Mouse (Mus musculus) adrenal gland, adult 18-20 months (tissue): Measurements from ENCODE around the gene Slc2a12. TPM values are rescaled to one million over a fixed set of nuclear protein-coding genes. Genes with fewer than 3 reads are reported as not detected.

Source experiments
- DNase-seq, 2 experiments: peaks; one replicate each; pipeline ENCODE4 v3.0.0; 2021 to 2022; ENCODE audit warnings: low spot score in 2 of 2
- long read RNA-seq, 2 experiments: library from polyadenylated mRNA; stranded (forward); transcript quantifications; one replicate each; pipeline ENCODE4 v2.0.0; 2021
- total RNA-seq, 2 experiments: library from RNA; stranded (reverse); gene quantifications; 1 replicate in 1 of 2; 2 replicates in 1 of 2; pipeline ENCODE4 v1.2.3; 2021

Slc2a12 gene
- total RNA-seq, result 1 to 10 TPM; 1.3 to 1.7 TPM
- long read RNA-seq, experiment 1, result 0 reads
- long read RNA-seq, experiment 2, full-length matches to known transcripts, result 1 of 1 reads
- long read RNA-seq, experiment 2, partial matches to known transcripts, result 0 of 1 reads
- long read RNA-seq, experiment 2, other reads (novel, unspliced or antisense), result 0 of 1 reads

DNA sequence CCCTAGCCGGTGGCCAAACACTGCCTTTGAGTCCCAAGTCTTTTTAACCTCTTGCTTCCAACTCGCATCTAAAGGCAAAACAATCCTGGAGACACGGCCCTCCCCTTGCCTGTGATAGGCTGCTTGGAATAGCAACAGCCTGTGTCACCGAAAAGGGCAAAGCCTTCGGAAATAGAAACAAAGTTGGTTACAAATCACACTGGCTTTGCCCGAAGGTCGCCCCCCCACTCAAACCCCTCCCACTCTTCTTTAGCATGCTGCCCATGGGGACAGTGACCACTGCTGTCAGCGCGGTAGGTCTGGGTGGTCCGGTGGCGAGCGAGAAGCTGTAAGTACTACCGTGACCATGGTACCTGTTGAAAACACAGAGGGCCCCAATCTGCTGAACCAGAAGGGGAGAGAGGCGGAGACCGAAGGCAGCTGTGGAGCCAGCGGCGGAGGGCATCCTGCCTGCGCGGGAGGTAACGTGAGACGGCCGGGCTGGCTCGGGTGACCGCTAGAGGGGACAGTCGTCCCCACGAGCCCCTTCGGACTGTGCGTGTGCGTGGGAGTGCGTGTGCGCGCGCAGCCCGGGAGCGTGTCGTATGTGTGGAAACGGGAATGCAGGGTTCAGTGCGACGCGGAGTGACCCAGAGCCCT, at the start of gene Slc2a12:
Slc2a12 (plus strand) TSS at position 159 of the 639 bp plus-strand sequence.
- peak; percentile 42 to 54 for DNase-seq

DNA sequence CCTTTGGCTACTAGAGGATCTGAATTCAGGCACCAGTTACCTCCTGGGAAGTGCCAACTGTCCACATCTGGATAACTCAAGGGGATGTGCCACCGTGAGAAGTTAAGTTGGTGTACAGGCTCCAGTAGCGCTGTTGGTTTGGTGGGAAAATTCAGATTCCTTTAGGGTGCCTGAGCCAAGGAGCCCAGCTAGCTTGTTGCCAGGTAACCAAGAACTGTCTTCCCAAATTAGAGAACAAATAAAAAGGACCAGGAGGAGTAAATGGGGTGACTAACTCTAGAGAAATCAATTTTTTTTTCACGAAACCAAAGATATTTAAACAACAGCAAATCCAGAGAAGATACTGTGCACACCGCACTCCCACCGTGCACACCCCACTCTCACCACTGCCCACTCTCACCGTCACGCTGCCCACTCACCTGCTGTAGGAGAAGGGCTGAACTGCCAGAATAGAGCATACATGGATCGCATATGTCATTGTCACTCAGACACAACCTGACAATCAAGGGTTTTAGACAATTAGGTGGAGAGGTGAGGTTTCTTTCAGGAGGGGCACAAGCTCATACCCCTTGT, 45.8 kb upstream of the Slc2a12 start:
- DNase-seq, result no peak

GRCm38 (mm10) chr10:22601046-22601445, 43.8 kb upstream of the Slc2a12 start:
- DNase-seq, result no peak

GRCm38 (mm10) chr10:22604801-22605200, 40.0 kb upstream of the Slc2a12 start:
- DNase-seq, result no peak

- no peak for DNase-seq
Measured at GRCm38 (mm10) chr10:22608273-22608672, 36.5 kb upstream of the Slc2a12 start.

GRCm38 (mm10) chr10:22608799-22609357, 35.9 kb upstream of the Slc2a12 start:
- DNase-seq, result no peak

DNA sequence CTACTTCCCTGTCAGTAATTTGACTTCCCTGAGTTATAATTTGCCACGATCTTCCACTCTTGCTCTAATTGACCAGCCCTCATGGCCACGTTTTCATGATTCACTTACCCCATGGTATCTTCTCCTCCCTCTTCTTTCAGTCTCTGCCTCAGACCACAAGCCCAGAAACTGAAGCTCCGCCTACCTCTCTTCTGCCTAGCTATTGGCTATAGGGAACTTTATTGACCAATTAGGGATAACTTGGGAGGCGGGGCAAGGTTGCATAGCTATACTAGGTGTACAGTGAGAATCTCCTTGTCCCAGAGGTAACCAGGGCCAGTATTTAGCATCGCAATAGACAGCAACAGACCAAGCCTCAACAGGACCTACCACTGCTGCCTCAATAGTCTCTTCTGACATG, 31.5 kb upstream of the Slc2a12 start:
- no peak for DNase-seq

GRCm38 (mm10) chr10:22614554-22614953, 30.3 kb upstream of the Slc2a12 start:
- no peak for DNase-seq

DNA sequence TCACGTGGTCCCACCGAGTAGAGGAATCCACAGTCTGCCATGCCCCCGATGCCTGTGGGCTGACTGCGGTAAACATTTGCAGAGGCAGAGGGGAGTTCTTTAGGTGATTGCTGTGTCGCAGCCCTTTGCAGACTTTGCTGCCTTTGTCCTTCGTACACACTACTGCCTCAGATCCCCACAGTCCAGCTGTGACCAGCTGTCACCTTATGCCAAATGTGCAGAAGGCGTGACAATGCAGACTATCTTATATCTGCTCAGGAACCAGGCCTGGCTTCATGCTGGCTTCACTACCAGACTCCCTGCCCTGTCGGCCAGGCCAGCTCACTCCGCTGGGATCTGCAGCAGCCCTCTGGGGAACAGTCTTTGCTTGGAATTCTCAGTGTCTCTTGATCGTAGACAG, 29.5 kb upstream of the Slc2a12 start:
- DNase-seq, result no peak

- no peak for DNase-seq
Measured at GRCm38 (mm10) chr10:22618842-22619241, 26.0 kb upstream of the Slc2a12 start.

GRCm38 (mm10) chr10:22628832-22629231, 16.0 kb upstream of the Slc2a12 start:
- DNase-seq, result no peak

DNA sequence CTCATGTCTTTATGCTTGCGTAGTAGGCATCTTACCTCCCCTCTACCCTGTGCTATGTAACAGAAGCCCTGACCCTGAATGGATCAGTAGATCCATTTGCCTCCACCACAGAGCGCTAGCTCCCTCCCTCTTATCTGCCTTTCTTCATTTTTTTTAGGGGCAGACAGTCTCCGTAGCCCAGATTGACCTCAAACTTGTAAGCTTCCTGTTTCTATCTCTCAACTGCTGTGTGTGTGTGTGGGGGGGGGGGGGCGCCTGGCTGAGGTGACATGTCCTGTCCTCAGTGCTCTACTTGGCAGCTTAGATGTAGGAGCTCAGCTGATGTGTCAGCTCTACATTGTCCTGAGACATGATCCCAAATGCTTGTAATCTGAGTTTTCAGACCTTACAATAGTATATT, 13.7 kb upstream of the Slc2a12 start:
- DNase-seq, result no peak

DNA sequence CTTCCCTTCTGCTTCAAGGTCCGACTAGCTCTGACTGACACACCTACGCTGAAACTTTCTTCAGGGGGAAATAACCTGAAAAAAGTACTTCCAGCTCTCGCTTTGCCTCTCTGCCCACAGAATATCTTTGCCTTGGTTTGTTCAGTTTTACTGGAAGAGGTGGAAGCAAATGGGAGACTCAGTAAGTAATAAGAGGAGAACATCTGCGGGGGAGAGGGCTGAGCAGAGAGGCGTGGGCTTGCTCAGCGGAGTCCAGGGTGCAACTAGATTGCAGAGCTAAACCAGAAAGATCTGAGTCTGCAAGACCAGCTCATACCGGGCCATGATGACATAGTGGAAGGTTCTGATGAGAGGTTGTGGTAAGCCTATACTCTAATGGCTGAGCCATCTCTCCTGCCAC, 13.3 kb upstream of the Slc2a12 start:
- DNase-seq, result no peak

DNA sequence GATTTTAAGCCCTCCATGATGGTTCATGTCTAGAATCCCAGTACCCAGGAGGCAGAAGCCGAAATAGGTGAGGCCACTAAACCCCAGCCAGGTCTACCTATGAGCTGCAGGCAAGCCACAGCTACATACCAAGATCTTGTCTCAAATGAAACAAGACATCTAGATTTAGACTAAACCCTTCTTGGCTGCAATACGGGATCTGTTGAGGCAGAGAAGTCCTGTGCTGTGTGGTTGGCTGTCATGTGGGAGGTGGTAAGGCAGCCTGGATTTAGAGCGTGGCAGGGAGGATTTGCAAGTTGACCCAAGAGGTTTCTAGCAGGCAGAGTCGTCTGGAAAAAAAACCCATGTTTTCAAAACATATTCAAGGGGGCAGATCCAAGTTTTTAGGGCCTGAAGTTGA, 12.9 kb upstream of the Slc2a12 start:
- no peak for DNase-seq

- DNase-seq, result no peak
Measured at GRCm38 (mm10) chr10:22633406-22634306, 11.2 kb upstream of the Slc2a12 start.

DNA sequence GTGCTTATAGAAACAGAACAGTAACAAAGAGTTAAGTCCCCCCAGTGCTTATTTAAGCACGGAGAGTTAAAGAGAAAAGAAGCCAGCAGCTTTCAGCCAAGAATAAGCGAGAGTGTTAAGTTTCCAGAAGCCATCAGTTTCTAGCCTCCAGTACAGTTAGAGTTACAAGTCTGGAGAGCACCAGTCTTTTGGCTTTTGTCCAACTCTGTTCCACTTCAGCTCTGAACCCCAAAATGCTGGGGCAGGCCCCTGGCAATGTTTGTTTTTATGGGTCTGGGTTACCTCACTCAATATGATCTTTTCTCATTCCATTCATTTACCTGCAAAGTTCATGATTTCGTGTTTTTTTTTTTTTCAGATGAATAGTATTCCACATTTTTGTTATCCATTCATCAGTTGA, 7.6 kb upstream of the Slc2a12 start:
- DNase-seq, result no peak

DNA sequence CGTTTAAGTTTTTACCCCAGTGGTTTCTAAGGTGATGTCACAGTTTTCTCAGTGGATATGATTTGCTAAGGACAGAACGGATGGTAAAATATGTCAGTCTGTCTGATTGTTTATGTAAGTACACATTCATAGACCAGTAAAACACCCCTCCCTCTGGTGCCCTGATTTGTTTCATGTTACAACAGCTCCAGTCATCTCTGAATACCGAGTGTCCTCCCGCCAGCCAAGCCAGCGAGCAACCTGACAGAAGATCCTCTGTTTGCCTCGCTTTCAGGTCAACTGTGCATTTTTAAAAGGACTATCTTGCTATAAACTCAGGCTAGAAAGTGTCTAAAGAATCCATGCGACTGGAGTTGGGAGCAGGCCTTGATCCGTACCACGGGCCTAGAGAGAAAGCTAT, 640 bp upstream of the Slc2a12 start:
- DNase-seq, result no peak

DNA sequence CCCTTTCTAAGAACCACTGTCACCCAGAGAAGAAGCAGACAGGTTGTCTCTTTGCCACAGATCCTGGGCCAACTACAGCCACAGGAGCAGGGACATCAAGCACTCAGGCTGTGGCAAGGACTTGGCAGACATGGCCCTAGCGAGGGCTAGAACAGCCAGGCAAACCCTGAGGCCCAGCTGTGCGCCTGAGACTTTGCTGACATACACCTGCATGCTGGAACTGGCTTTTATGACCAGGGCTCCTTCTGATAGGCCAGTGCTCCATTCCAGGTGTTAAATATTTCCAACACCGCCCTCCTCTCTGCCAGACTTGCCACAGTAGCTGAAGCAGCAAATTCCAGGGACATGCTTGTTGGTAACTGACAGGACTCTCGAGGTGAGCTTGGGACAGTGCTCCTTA, 3.9 kb downstream of the Slc2a12 start:
- no peak for DNase-seq

DNA sequence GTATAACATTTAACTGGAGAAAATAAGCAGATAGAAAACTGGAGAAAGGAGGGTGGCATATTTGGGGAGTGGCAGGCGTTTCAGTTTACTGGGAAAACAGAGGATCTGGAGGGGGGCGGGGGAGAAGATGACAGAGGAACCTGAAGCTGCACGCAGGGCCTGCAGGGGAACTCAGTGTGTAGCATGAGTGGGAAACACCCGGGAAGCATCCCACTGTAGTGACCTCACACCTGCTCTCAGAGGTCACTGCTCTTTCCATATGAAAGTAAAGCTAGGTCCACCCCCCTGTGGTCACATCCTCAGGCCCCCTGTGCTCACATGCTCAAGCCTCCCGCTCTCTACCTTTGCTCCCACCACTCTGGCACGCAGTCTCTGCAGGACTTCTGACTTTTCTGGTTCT, 9.0 kb downstream of the Slc2a12 start:
- no peak for DNase-seq

GRCm38 (mm10) chr10:22658534-22659385, 13.9 kb downstream of the Slc2a12 start:
- peak in 1 of 2 experiments; percentile 21 for DNase-seq

DNA sequence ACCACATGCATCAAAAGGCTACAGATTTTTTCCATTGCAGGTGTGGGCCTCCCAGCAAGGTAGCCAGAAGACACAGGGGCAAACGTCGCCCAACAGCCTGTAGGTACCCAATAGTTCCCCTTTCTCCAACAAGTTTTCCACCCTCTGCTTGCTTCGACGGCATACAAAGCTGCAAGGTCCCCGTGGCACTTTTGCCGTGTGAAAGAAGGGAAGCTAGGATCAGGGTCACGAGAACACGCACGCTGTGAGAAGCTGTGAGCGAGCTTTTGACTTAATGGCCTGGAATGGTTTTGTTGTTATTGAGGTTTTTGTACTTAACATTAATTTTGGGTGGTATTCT, 14.5 kb downstream of the Slc2a12 start:
- DNase-seq, result no peak
